Mouse (Mus musculus) kidney, postnatal 25 days (tissue): ENCODE data around the gene Nsmce4a.
"Not testable (repeated sequence)": the region's sequence is repeated elsewhere in the genome, so short reads cannot be mapped to it uniquely, and the experiment has no call there.

Experiments
- DNase-seq, 2 experiments: peaks; one replicate each; pipeline ENCODE4 v3.0.0; 2021; ENCODE audit warnings: mixed read lengths in 2 of 2

Nsmce4a gene

GRCm38 (mm10) chr7:130533316-130534260 lies 39.3 kb downstream of the Nsmce4a start:
- DNase-seq, result peak; percentile 92 to 95

- DNase-seq, result not testable (repeated sequence)
These were observed 41.8 kb downstream of the Nsmce4a start for GRCm38 (mm10) chr7:130531138-130531537.

GRCm38 (mm10) chr7:130527306-130527705 lies 45.6 kb downstream of the Nsmce4a start:
- DNase-seq, result no peak

GRCm38 (mm10) chr7:130523451-130523850 lies 49.5 kb downstream of the Nsmce4a start:
- no peak for DNase-seq

GRCm38 (mm10) chr7:130520812-130521422 lies 52.0 kb downstream of the Nsmce4a start:
- DNase-seq, result peak; percentile 32 to 68

GRCm38 (mm10) chr7:130520049-130520425 lies 52.9 kb downstream of the Nsmce4a start, which contains the start of gene Ate1:
TSS of gene Ate1 (minus strand) at chr7:130520369.
- DNase-seq, result no peak

- peak; percentile 96 to 99 for DNase-seq
These were observed 53.5 kb downstream of the Nsmce4a start for GRCm38 (mm10) chr7:130519096-130520048.

GRCm38 (mm10) chr7:130518213-130519095 lies 54.5 kb downstream of the Nsmce4a start:
- DNase-seq, result peak in 1 of 2 experiments; percentile 30

- no peak for DNase-seq
These were observed 62.7 kb downstream of the Nsmce4a start for GRCm38 (mm10) chr7:130510243-130510642.

- DNase-seq, result no peak
These were observed 69.9 kb downstream of the Nsmce4a start for GRCm38 (mm10) chr7:130503006-130503405.

- no peak for DNase-seq
These were observed 71.4 kb downstream of the Nsmce4a start for GRCm38 (mm10) chr7:130501499-130501898.

- DNase-seq, result no peak
These were observed 79.6 kb downstream of the Nsmce4a start for GRCm38 (mm10) chr7:130493346-130493745.

GRCm38 (mm10) chr7:130492026-130492425 lies 80.9 kb downstream of the Nsmce4a start:
- no peak for DNase-seq
